Mouse (Mus musculus): ENCODE measurements around the gene Gdf3. TPM values are rescaled to one million over a fixed set of nuclear protein-coding genes. Genes with fewer than 3 reads are reported as not detected.

Gdf3 gene
- polyA plus RNA-seq, 1 experiment from 2014 or later = 0.09 TPM

DNA sequence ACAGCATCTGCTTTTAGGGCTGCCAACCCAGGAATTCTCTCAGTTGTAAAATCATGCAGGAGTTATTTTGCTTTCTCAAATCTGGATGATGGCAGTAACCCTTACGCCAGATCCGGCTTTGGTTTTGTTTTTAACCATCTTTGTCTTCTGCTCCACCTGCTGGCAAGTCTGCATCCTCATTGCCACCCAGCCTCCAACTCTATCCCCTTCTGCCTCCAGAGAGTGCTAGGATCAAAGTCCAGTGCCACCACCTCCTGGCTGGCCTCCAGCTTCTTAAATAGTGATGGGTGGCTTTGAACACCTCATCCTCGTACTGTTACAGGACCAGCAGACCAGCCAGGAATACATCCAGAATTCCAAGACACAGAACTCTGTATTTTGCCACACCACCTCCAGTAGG is 26.8 kb upstream of the Gdf3 start:
- H3K9me3 ChIP-seq (ENCODE audit: control insufficient read depth) = no peaks in the 10 kb centered on the region
- H3K9ac ChIP-seq (ENCODE audit: low read depth, low read length) = no peak overlapping the region
- no peak overlapping the region for H3K4me3 ChIP-seq (ENCODE audit: low read depth, low read length)
- no peak for ATAC-seq
- WGBS = 69% methylated on average over 3 of the region's 3 CpGs
- no peak overlapping the region for H3K27ac ChIP-seq (ENCODE audit: low read depth, low read length)
- TF ChIP-seq CTCF (IDR thresholded peaks at IDR 0.05; ENCODE audit: low read depth) = no peak; the same call in 1 of the 2 replicates
- H3K4me2 ChIP-seq (replicated peaks; ENCODE audit: low read depth) = no peak overlapping the region
- no peaks in the 10 kb centered on the region for H3K4me1 ChIP-seq (replicated peaks; ENCODE audit: control insufficient read depth, insufficient read depth, low read length)
- H3K27me3 ChIP-seq (replicated peaks; ENCODE audit: control insufficient read depth, insufficient read depth, low read length) = no peaks in the 10 kb centered on the region
- no peaks in the 10 kb centered on the region for H3K36me3 ChIP-seq (ENCODE audit: control insufficient read depth, insufficient read depth)

DNA sequence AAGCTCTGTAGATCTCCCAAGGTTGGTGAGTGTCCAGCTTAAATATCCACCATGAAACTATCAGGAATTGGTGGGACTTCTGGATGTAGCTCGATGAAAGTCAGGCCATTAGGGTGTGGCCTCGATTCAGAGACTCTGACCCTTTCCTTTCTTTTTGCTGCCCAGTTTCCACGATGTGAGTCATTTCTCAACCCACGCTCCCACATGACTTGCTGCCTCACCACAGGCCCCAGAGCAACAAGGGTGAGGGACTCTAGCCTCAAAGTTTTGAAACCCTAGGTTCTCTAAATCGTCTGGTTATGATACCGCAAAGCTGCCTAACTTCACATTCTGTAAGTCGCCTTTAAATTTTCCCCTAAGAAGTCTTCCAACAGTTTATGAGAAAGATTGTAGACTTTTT is 25.4 kb upstream of the Gdf3 start:
- H3K27ac ChIP-seq (ENCODE audit: low read depth, low read length) = no peak overlapping the region
- H3K4me1 ChIP-seq (replicated peaks; ENCODE audit: control insufficient read depth, insufficient read depth, low read length) = no peaks in the 10 kb centered on the region
- no peak overlapping the region for H3K9ac ChIP-seq (ENCODE audit: low read depth, low read length)
- WGBS = 79% methylated on average over 7 of the region's 7 CpGs
- H3K4me2 ChIP-seq (replicated peaks; ENCODE audit: low read depth) = no peak overlapping the region
- H3K36me3 ChIP-seq (ENCODE audit: control insufficient read depth, insufficient read depth) = no peaks in the 10 kb centered on the region
- no peak overlapping the region for H3K4me3 ChIP-seq (ENCODE audit: low read depth, low read length)
- no peaks in the 10 kb centered on the region for H3K27me3 ChIP-seq (replicated peaks; ENCODE audit: control insufficient read depth, insufficient read depth, low read length)
- ATAC-seq = no peak
- no peak for TF ChIP-seq CTCF (IDR thresholded peaks at IDR 0.05; ENCODE audit: low read depth)
- H3K9me3 ChIP-seq (ENCODE audit: control insufficient read depth) = no peaks in the 10 kb centered on the region

DNA sequence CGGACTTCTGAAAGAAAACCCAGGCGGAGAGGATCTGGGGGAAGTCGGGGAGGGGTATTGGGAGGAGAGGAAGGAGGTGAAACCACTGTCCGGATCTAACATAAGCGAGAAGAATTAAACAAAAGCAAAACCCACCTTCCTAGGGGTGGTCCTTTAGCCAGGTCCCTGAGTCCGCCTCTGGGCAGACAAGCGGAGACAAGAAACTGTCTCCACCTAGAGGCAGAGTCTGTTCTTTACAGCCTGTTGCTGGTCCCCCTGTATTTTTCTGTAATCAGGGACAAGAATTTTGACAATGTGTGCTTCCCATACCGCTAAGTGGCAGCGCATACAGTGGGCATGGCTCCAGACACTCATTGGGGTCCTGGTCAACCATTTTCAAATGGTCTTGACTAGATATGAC is 23.5 kb upstream of the Gdf3 start:
- H3K36me3 ChIP-seq (ENCODE audit: control insufficient read depth, insufficient read depth) = no peaks in the 10 kb centered on the region
- no peaks in the 10 kb centered on the region for H3K27me3 ChIP-seq (replicated peaks; ENCODE audit: control insufficient read depth, insufficient read depth, low read length)
- H3K4me2 ChIP-seq (replicated peaks; ENCODE audit: low read depth) = no peak overlapping the region
- no peaks in the 10 kb centered on the region for H3K4me1 ChIP-seq (replicated peaks; ENCODE audit: control insufficient read depth, insufficient read depth, low read length)
- WGBS = 46% methylated on average over 9 of the region's 9 CpGs
- no peak overlapping the region for H3K9ac ChIP-seq (ENCODE audit: low read depth, low read length)
- no peak overlapping the region for H3K27ac ChIP-seq (ENCODE audit: low read depth, low read length)
- ATAC-seq = no peak
- no peaks in the 10 kb centered on the region for H3K9me3 ChIP-seq (ENCODE audit: control insufficient read depth)
- TF ChIP-seq CTCF (IDR thresholded peaks at IDR 0.05; ENCODE audit: low read depth) = peak; percentile 67
- H3K4me3 ChIP-seq (ENCODE audit: low read depth, low read length) = no peak overlapping the region

DNA sequence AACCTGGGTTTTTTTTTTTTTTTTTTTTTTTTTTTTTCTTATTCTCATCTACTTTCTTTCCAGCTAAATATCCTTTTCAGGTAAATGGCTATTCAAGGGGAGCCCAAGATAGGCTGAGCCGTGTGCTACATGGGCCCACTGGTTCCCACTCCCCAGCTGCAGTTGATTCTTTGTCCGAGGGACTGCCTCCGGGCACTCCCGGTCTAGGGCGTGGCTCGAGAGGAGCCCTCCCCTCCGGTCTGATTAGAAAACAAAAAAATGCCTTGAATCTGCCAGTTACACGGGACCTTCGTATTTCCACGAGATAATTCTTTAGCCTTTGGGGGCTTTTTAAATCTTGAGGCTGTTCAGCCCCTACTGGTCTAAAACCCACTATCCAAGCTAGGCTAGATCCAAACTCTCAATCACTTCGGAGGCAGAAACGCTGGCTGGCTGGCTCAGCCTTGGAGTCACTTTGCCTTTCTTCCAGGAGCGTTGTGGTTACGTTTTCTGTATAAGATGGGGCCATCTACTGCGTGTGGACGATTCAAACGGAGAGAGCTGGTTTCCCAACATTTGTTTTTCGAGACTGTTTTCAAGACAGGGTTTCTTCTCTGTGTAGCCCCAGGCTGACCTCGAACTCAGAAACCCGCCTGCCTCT is 17.7 kb upstream of the Gdf3 start:
- ATAC-seq = no peak
- no peaks in the 10 kb centered on the region for H3K36me3 ChIP-seq (ENCODE audit: control insufficient read depth, insufficient read depth)
- H3K27ac ChIP-seq (ENCODE audit: low read depth, low read length) = no peak overlapping the region
- H3K9ac ChIP-seq (ENCODE audit: low read depth, low read length) = no peak overlapping the region
- H3K27me3 ChIP-seq (replicated peaks; ENCODE audit: control insufficient read depth, insufficient read depth, low read length) = no peaks in the 10 kb centered on the region
- no peaks in the 10 kb centered on the region for H3K9me3 ChIP-seq (ENCODE audit: control insufficient read depth)
- H3K4me1 ChIP-seq (replicated peaks; ENCODE audit: control insufficient read depth, insufficient read depth, low read length) = no peaks in the 10 kb centered on the region
- peak overlapping the region; percentile 31; the same call in 1 of the 2 replicates for H3K4me3 ChIP-seq (ENCODE audit: low read depth, low read length)
- no peak for TF ChIP-seq CTCF (IDR thresholded peaks at IDR 0.05; ENCODE audit: low read depth)
- WGBS = 28% methylated on average over 20 of the region's 20 CpGs
- H3K4me2 ChIP-seq (replicated peaks; ENCODE audit: low read depth) = peak overlapping the region; percentile 59

DNA sequence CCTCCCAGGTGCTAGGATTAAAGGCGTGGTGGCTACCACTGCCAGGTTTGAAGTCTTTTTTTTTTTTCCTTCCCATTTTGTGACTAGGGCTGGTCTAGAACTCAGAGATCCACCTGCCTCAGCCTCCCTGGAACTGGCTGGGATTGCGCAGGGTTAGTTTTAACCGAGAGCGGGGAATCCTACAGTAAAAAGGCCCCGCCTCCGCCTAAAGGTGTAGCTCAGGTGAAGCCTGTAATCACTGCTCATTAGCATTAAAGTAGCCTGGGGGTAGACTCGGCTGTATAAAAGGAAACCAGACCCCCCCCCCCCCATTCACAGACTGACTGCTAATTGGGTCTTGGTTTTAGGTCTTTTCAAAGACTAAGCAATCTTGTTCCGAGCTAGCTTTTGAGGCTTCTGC is 16.2 kb upstream of the Gdf3 start, which contains the start of gene Dppa3:
TSS of gene Dppa3 (plus strand) at position 301 of the 400 bp plus-strand sequence.
- H3K27ac ChIP-seq (ENCODE audit: low read depth, low read length) = no peak within 1 kb of the TSS
- no peak for ATAC-seq
- H3K36me3 ChIP-seq (ENCODE audit: control insufficient read depth, insufficient read depth) = no peaks in the 10 kb centered on the region
- peak within 1 kb of the TSS; percentile 59 for H3K4me2 ChIP-seq (replicated peaks; ENCODE audit: low read depth)
- no peaks in the 10 kb centered on the region for H3K9me3 ChIP-seq (ENCODE audit: control insufficient read depth)
- H3K9ac ChIP-seq (ENCODE audit: low read depth, low read length) = no peak within 1 kb of the TSS
- TF ChIP-seq CTCF (IDR thresholded peaks at IDR 0.05; ENCODE audit: low read depth) = no peak
- 85% methylated on average over 8 of the region's 8 CpGs for WGBS
- H3K4me3 ChIP-seq (ENCODE audit: low read depth, low read length) = 0 out of 2 replicates have a peak within 1 kb of the TSS, but pooled peaks have one; percentile 0
- no peaks in the 10 kb centered on the region for H3K4me1 ChIP-seq (replicated peaks; ENCODE audit: control insufficient read depth, insufficient read depth, low read length)
- H3K27me3 ChIP-seq (replicated peaks; ENCODE audit: control insufficient read depth, insufficient read depth, low read length) = no peaks in the 10 kb centered on the region

DNA sequence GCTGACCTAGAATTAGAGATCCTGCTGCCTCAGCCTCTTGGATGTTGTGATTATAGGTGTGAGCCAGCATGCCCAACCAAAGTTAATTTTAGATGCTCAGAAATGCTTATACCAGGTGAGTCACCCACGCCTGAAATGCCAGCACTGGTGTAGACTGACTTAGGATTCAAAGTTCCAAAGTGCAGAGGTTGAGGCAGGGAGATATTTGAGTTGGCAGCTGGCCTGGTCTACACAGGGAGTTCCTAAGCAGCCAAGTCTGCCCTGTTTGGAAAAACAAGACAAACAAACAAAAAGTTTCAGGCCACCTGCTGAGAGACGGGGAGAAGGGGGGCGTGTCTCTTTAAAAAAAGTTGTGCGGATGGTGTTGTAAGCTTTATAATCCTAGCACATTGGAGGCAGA is 15.3 kb upstream of the Gdf3 start:
- H3K9me3 ChIP-seq (ENCODE audit: control insufficient read depth) = no peaks in the 10 kb centered on the region
- no peak overlapping the region for H3K9ac ChIP-seq (ENCODE audit: low read depth, low read length)
- TF ChIP-seq CTCF (IDR thresholded peaks at IDR 0.05; ENCODE audit: low read depth) = no peak
- no peaks in the 10 kb centered on the region for H3K36me3 ChIP-seq (ENCODE audit: control insufficient read depth, insufficient read depth)
- no peak overlapping the region for H3K4me3 ChIP-seq (ENCODE audit: low read depth, low read length)
- no peaks in the 10 kb centered on the region for H3K4me1 ChIP-seq (replicated peaks; ENCODE audit: control insufficient read depth, insufficient read depth, low read length)
- H3K27ac ChIP-seq (ENCODE audit: low read depth, low read length) = no peak overlapping the region
- H3K27me3 ChIP-seq (replicated peaks; ENCODE audit: control insufficient read depth, insufficient read depth, low read length) = no peaks in the 10 kb centered on the region
- peak; percentile 67 for ATAC-seq
- 51% methylated on average over 4 of the region's 4 CpGs for WGBS
- H3K4me2 ChIP-seq (replicated peaks; ENCODE audit: low read depth) = no peak overlapping the region

Data from intestine, postnatal 0 days (tissue).